Mouse (Mus musculus) liver, embryonic 16.5 days (tissue): Measurements from ENCODE around the gene Galr3. TPM values are rescaled to one million over a fixed set of nuclear protein-coding genes. Genes with fewer than 3 reads are reported as not detected.

Experiments used
- ATAC-seq: fragments of 200-750 bp; cut with Nextera tagmentation; 2 replicates; pipeline ENCODE4 v1.8.0; 2017; ENCODE audit warnings: low read depth, mild to moderate bottlenecking, moderate number of reproducible peaks, moderate library complexity
- H3K27ac ChIP-seq: fragments of 300-500 bp; sonication (generic); 2 replicates; pipeline ENCODE4 v1.5.1; 2014; ENCODE audit warnings: mild to moderate bottlenecking, low read length
- H3K27me3 ChIP-seq: fragments of 300-500 bp; sonication (generic); 2 replicates; pipeline ENCODE4 v1.6.1; 2014; ENCODE audit warnings: low read depth, low read length, mixed read lengths; ENCODE audit not compliant: control insufficient read depth, insufficient read depth
- H3K36me3 ChIP-seq: fragments of 300-500 bp; sonication (generic); 2 replicates; pipeline ENCODE4 v1.6.1; 2014; ENCODE audit warnings: mild to moderate bottlenecking; ENCODE audit not compliant: control insufficient read depth, insufficient read depth
- H3K4me1 ChIP-seq: fragments of 300-500 bp; sonication (generic); 2 replicates; pipeline ENCODE4 v1.6.1; 2014; ENCODE audit warnings: low read depth, low read length, mixed read lengths; ENCODE audit not compliant: control insufficient read depth
- H3K4me2 ChIP-seq: fragments of 300-500 bp; sonication (generic); 2 replicates; pipeline ENCODE4 v1.6.1; 2014; ENCODE audit warnings: low read depth, low read length, mixed read lengths
- H3K4me3 ChIP-seq: fragments of 300-500 bp; sonication (generic); 2 replicates; pipeline ENCODE4 v1.5.1; 2014; ENCODE audit warnings: low read depth, mild to moderate bottlenecking, low read length
- H3K9ac ChIP-seq: fragments of 300-500 bp; sonication (generic); 2 replicates; pipeline ENCODE4 v1.6.1; 2014; ENCODE audit warnings: low read depth, low read length
- H3K9me3 ChIP-seq: fragments of 300-500 bp; sonication (generic); replicated peaks from 2 replicates; pipeline ENCODE4 v1.6.1; 2016; ENCODE audit warnings: low read length; ENCODE audit not compliant: control insufficient read depth
- WGBS: fragments of 180-500 bp; shearing (Covaris S2); extraction: QIAGEN DNeasy Blood & Tissue Kit; methylation state at CpG from one replicate; pipeline ENCODE4 v1.1.7; 2014; ENCODE audit not compliant: insufficient replicate concordance; 5-methylcytosine and 5-hydroxymethylcytosine counted together
- polyA plus RNA-seq: library from polyadenylated mRNA; unstranded; fragments of >200 nt; fragmentation: Nextera tagmentation; extraction: Ambion mirVana; gene quantifications from 2 replicates; pipeline ENCODE4 v1.2.1, GENCODE M21; 2015

The Galr3 gene
- polyA plus RNA-seq, 1 experiment from 2014 or later, result 0.20 TPM

DNA sequence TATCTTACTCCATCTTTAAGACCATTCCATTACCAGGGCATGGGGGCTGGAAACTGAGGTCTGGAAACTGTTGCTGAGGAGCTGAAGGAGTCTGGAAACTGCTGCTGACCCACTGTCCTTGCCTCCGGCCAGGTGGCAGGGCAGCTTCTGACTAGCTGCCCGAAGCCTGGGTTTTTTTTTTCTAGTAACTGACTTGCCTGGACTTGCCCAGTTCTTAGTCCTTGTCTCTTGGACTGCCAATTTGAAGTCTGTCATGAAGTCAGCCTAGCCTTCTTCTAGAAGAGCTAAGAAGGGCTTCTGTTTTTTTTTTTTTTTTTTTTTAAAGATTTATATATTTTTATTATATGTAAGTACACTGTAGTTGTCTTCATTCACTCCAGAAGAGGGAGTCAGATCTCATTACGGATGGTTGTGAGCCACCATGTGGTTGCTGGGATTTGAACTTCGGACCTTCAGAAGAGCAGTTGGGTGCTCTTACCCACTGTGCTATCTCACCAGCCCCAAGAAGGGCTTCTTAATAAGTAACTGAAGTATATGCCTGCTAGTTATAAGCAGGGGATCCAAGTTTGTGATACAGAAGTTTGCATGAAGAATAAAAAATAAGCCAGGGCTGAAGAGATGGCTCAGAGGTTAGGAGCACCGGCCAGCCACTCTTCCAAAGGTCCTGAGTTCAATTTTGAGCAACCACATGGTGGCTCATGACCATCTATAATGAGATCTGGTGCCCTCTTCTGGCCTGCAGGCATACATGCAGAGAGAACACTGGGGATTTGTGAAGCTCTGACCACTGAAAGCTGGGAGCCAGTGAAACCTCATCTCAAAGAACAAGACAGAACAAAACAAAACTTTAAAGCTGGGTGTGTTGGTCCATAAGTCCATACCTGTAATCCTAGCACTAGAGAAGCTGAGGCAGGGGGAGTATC is 29.7 kb downstream of the Galr3 start:
- H3K27ac ChIP-seq, result no peak overlapping the region
- no peak overlapping the region for H3K4me3 ChIP-seq
- WGBS, result 62% methylated on average over 5 of the region's 5 CpGs
- no peak overlapping the region for H3K4me2 ChIP-seq
- no peaks in the 10 kb centered on the region for H3K27me3 ChIP-seq
- H3K4me1 ChIP-seq, result peaks cover 44% of the 10 kb centered on the region
- H3K9me3 ChIP-seq, result no peaks in the 10 kb centered on the region
- ATAC-seq, result no peak
- H3K9ac ChIP-seq, result no peak overlapping the region
- no peaks in the 10 kb centered on the region for H3K36me3 ChIP-seq

DNA sequence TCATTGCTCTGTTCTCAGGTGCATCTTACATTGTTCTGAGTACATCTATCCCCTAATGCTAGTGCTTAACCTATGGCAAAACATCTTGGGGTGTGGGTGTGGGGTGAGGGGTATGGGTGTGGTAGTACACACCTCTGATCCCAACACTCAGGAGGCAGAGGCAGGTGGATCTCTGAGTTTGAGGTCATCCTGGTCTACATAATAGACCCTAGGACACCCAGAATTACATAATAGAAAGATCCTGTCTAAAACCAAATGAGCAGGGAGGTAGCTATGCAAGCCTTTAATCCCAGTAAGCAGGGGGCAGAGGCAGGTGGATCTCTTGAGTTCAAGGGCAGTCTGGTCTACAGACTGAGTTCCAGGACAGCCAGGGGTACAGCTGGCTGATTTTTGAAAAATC is 32.1 kb downstream of the Galr3 start:
- Histone ChIP-seq H3K9ac (no peak overlapping the region), H3K4me2 (no peak overlapping the region), H3K27ac (no peak overlapping the region), H3K4me1 (peaks cover 29% of the 10 kb centered on the region), H3K27me3 (no peaks in the 10 kb centered on the region), H3K36me3 (peaks cover 17% of the 10 kb centered on the region), H3K4me3 (no peak overlapping the region), H3K9me3 (no peaks in the 10 kb centered on the region)
- no peak for ATAC-seq

DNA sequence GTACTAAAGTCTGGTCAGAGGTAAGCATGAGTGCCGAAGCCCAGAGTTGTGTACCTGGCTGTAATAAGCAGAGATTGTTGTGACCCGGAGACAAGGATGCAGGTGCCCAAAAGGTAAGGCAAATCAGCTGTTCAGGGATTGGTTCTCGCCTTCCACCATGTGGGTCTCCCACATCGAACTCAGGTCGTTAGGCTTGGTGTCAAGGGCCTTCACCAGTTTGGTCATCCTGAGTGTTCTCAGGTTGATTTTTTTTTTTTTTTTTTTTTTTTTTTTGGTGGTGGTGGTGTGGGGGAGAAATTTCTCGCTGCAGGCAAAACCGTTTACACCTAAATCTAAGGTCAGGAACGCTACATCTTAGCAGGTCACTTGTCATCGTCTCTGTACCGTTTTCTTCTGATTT is 32.8 kb downstream of the Galr3 start:
- Histone ChIP-seq H3K9ac (peak overlapping the region; percentile 90), H3K36me3 (peaks cover 17% of the 10 kb centered on the region), H3K27ac (peak overlapping the region; percentile 76; the same call in 1 of the 2 replicates), H3K27me3 (no peaks in the 10 kb centered on the region), H3K9me3 (no peaks in the 10 kb centered on the region), H3K4me1 (peaks cover 23% of the 10 kb centered on the region), H3K4me3 (peak overlapping the region; percentile 87), H3K4me2 (peak overlapping the region; percentile 83)
- ATAC-seq, result no peak
- WGBS, result 34% methylated on average over 10 of the region's 10 CpGs

DNA sequence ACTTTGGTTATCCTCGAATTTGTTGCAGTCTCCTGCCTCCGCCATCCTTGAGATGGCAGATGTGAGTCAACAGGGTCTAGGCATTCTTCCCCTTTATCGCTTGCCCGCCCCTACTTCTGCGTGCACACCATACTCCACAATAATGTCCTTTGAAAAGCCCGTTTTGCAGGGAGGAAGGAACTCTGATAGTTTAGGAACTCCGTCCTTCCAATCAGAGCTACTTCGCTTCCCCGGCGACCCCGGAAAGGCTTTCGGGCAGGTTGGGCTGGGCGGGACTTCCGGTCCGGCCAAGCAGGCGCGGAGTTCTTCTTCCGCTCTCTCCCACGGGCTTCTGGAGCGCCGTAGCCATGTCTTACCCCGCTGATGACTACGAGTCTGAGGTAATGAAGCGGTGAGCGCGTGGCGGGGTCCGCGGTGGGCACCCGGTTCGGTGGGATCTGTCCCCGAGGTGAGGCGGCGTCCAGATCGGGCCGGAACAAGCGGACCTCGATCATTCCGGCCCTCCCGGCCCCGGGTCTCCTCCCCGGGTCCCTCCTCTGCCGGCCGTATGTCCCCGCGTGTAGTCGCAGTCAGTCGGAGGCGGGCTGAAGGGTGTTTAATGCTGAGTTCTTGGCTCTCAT is 33.3 kb downstream of the Galr3 start, which contains the start of gene Eif3l:
Gene Eif3l, plus strand, starts transcription at position 267 of the 620 bp plus-strand sequence.
- Histone ChIP-seq H3K36me3 (peaks cover 20% of the 10 kb centered on the region), H3K4me3 (peak within 1 kb of the TSS; percentile 87), H3K9me3 (no peaks in the 10 kb centered on the region), H3K27ac (peak within 1 kb of the TSS; percentile 76), H3K27me3 (no peaks in the 10 kb centered on the region), H3K4me1 (peaks cover 21% of the 10 kb centered on the region), H3K4me2 (peak within 1 kb of the TSS; percentile 83), H3K9ac (peak within 1 kb of the TSS; percentile 90)
- WGBS, result under 1% methylated on average over 49 of the region's 49 CpGs
- ATAC-seq, result peak; percentile 86

DNA sequence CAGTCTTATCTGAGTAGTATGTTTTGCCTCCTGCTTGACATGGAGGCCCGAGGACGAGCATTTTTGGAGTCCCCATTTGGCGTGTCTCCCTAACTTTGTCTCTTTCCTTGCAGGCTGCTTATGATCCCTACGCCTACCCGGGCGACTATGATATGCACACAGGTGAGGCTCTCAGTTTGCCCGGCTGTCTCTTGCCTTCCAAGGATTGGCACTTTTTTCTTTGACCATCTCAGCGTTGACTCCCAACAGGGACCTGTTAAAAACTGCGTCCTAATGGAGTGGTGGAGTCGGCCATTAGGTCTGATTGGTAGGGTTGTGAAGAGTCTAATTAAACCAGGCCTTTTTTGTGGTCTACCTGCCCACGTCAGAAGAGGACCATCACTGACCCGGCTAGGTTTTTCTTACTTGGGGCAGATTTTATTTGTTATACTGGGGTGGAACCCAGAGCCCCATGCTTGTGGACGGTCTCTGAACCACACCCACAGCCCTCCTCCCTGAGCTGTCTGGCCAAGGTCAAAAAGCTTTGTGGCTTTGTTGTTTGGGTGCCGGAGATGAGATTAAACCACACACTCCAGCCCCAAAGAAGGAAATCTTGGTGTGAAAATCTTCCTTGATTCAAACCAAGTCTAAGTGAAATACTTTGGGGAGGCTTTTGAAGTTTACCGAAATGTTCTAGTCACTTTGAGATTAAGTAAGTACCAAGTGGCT is 34.1 kb downstream of the Galr3 start:
- Histone ChIP-seq H3K27ac (peak overlapping the region; percentile 76), H3K27me3 (no peaks in the 10 kb centered on the region), H3K9ac (peak overlapping the region; percentile 90), H3K4me1 (peaks cover 21% of the 10 kb centered on the region), H3K9me3 (no peaks in the 10 kb centered on the region), H3K36me3 (peaks cover 25% of the 10 kb centered on the region), H3K4me3 (peak overlapping the region; percentile 87), H3K4me2 (peak overlapping the region; percentile 83)
- peak; percentile 19 for ATAC-seq
- WGBS, result 18% methylated on average over 15 of the region's 15 CpGs

DNA sequence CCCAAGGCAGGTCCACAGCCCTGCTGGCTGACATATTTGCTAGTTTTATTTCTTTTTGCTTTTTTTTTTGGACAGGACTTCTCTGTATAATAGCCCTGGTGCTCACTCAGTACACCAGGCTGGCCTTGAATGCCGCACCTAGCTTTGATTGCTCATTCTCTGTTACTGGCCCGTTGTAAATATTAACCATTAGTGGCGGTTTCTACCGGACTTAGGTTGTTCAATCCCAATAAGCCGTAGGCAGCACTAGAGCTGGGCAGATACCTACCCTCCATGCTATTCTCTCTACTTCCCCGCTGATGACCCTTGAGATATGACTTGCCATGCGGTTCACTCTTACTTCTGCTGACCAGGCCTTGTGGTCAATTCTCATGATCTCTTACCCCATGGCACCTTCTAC is 37.9 kb downstream of the Galr3 start:
- H3K9ac ChIP-seq, result no peak overlapping the region
- no peak overlapping the region for H3K4me3 ChIP-seq
- no peak for ATAC-seq
- H3K4me1 ChIP-seq, result peaks cover 15% of the 10 kb centered on the region
- H3K4me2 ChIP-seq, result no peak overlapping the region
- no peak overlapping the region for H3K27ac ChIP-seq
- no peaks in the 10 kb centered on the region for H3K9me3 ChIP-seq
- WGBS, result 84% methylated on average over 7 of the region's 7 CpGs
- no peaks in the 10 kb centered on the region for H3K27me3 ChIP-seq
- H3K36me3 ChIP-seq, result peaks cover 61% of the 10 kb centered on the region

DNA sequence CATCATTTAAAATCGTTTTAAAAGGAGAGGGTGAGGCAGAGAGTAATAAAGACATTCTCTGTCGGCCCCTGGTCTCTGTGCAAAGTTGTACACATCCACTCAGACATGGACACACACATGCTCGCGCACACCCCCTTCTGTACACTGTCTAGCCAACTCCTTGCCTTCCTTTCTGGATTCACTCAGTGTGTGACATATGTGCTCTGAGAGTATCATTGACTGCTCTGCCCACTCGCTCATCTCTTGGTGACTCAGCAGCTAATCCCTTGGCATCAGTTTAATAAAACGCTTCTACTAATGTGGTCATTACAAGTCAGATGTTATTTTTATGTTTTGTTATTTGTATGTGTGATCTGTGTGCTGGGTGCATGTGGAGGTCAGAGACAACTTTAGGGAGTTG is 50.6 kb downstream of the Galr3 start:
- WGBS, result 82% methylated on average over 6 of the region's 6 CpGs
- Histone ChIP-seq H3K4me1 (no peaks in the 10 kb centered on the region; the same call in 1 of the 2 replicates), H3K27ac (no peak overlapping the region), H3K36me3 (peaks cover 52% of the 10 kb centered on the region), H3K4me2 (no peak overlapping the region), H3K9ac (no peak overlapping the region), H3K9me3 (no peaks in the 10 kb centered on the region), H3K27me3 (no peaks in the 10 kb centered on the region), H3K4me3 (no peak overlapping the region)
- no peak for ATAC-seq
